Mouse (Mus musculus) heart, adult 11 months (tissue): ENCODE results near the gene Adat1.

Experiments
- DNase-seq: peaks from one replicate; pipeline ENCODE4 v3.0.0; 2022

The Adat1 gene

GRCm38 (mm10) chr8:111938076-111938985 lies 53.8 kb downstream of the Adat1 start:
- DNase-seq = peak; percentile 85

- DNase-seq = peak; percentile 78
Measured at GRCm38 (mm10) chr8:111937184-111937583, 54.9 kb downstream of the Adat1 start.

GRCm38 (mm10) chr8:111934201-111934600 lies 57.9 kb downstream of the Adat1 start:
- DNase-seq = no peak

GRCm38 (mm10) chr8:111933348-111934076 lies 58.6 kb downstream of the Adat1 start, which contains the start of gene Tmem231:
Tmem231 (minus strand) TSS chr8:111933881.
- DNase-seq = peak; percentile 99

GRCm38 (mm10) chr8:111932580-111933336 lies 59.3 kb downstream of the Adat1 start:
- peak; percentile 97 for DNase-seq

- DNase-seq = peak; percentile 81
Measured at GRCm38 (mm10) chr8:111931721-111932120, 60.4 kb downstream of the Adat1 start.

- DNase-seq = no peak
Measured at GRCm38 (mm10) chr8:111929648-111930344, 62.3 kb downstream of the Adat1 start.

GRCm38 (mm10) chr8:111924976-111925375 lies 67.1 kb downstream of the Adat1 start:
- DNase-seq = peak; percentile 78

GRCm38 (mm10) chr8:111923383-111923804 lies 68.7 kb downstream of the Adat1 start:
- DNase-seq = peak; percentile 90

GRCm38 (mm10) chr8:111920971-111921370 lies 71.1 kb downstream of the Adat1 start:
- no peak for DNase-seq

- DNase-seq = no peak
Measured at GRCm38 (mm10) chr8:111919663-111920062, 72.4 kb downstream of the Adat1 start.
